Mouse (Mus musculus): ENCODE data around the gene Fam166a.

GRCm38 (mm10) chr2:25169778-25170177 is 48.8 kb upstream of the Fam166a start:
- no peak for TF ChIP-seq CTCF (IDR thresholded peaks at IDR 0.05; ENCODE audit: borderline replicate concordance, insufficient read depth, low read depth, low read length)
- no peak for TF ChIP-seq POLR2A (IDR thresholded peaks at IDR 0.05; ENCODE audit: borderline replicate concordance, insufficient read depth, low read length)
